In the genomic region with DNA sequence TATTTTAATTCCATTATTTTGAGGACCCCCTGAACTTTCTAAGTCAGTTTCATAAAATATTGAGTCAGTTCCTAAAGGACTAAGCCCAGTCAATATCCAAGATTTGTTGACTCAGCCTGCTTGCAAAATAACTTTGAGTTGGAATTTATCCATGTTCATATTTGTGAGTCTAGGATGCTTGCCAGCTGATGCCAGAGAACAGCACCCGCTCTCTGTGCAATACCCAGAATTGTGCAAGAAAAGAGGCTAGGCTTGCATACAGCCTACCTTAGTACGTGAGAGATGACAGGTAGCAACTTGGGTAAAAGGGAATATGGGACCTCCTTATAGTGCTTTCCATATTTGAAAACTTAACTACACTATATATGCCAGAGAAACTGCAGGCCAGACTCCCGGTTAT, we compare ENCODE assay signal across 12 mouse cellular contexts.
DNase-seq lines count a peak whose midpoint lies in the region; ATAC-seq and TF ChIP-seq lines count a peak whose summit lies in the region.
"Had no signal": no experiment of that assay in that cellular context is flagged by ENCODE, and none has a peak within 500 bp of the region (broad histone marks: within the 10 kb centered on the region; RNA-seq: fewer than 3 reads in every experiment).

No protein-coding gene starts in this region.

- TF ChIP-seq POLR2A in kidney, adult 2 months (IDR thresholded peaks at IDR 0.05; ENCODE audit: low read depth, low read length), result no peak

- no peak overlapping the region for H3K27ac ChIP-seq in kidney, adult 2 months (ENCODE audit: insufficient read depth, low read depth, low read length)
- peak overlapping the region; percentile 49; the same call in 1 of the 2 replicates for H3K27ac ChIP-seq in brown adipose tissue, adult 24 weeks (replicated peaks; ENCODE audit: low read depth, low read length)
- no peak overlapping the region for H3K27ac ChIP-seq in lung, postnatal 0 days (ENCODE audit: low read length)
- H3K27ac ChIP-seq: intestine, embryonic 15.5 days; lung, embryonic 15.5 days had no signal

- peak; percentile 84 for ATAC-seq in lung, postnatal 0 days
- ATAC-seq in megakaryocyte progenitor cell, adult 5-6 weeks (replicated peaks; ENCODE audit: poor library complexity), result no peak
- ATAC-seq: intestine, embryonic 15.5 days had no signal

- TF ChIP-seq CTCF in kidney, adult 2 months (conservative IDR thresholded peaks at IDR 0.05; ENCODE audit: insufficient read depth, insufficient read length, low read depth, low read length), result no peak
- no peak for TF ChIP-seq CTCF in lung, postnatal 0 days (IDR thresholded peaks at IDR 0.05)

- no peak overlapping the region for H3K9ac ChIP-seq in lung, postnatal 0 days (replicated peaks; ENCODE audit: low read depth)
- H3K9ac ChIP-seq: intestine, embryonic 15.5 days; lung, embryonic 15.5 days had no signal

- no peak overlapping the region for H3K4me3 ChIP-seq in kidney, adult 2 months (ENCODE audit: insufficient read depth, low read depth, low read length)
- H3K4me3 ChIP-seq in brown adipose tissue, adult 24 weeks (ENCODE audit: insufficient read depth, low read depth, low read length), result no peak overlapping the region
- H3K4me3 ChIP-seq in lung, postnatal 0 days (ENCODE audit: low read depth, low read length), result no peak overlapping the region
- H3K4me3 ChIP-seq: intestine, embryonic 15.5 days; lung, embryonic 15.5 days had no signal

- no peaks in the 10 kb centered on the region for H3K36me3 ChIP-seq in kidney, adult 2 months (ENCODE audit: control insufficient read depth, insufficient read depth, low read length)
- no peaks in the 10 kb centered on the region for H3K36me3 ChIP-seq in lung, postnatal 0 days (ENCODE audit: insufficient read depth, low read length)
- H3K36me3 ChIP-seq: intestine, embryonic 15.5 days; lung, embryonic 15.5 days had no signal

- TF ChIP-seq EP300 in lung, postnatal 0 days (IDR thresholded peaks at IDR 0.05), result peak; percentile 43; the same call in 1 of the 2 replicates

- no peaks in the 10 kb centered on the region for H3K4me1 ChIP-seq in kidney, adult 2 months (ENCODE audit: control insufficient read depth, insufficient read depth, low read length)
- H3K4me1 ChIP-seq in brown adipose tissue, adult 24 weeks (ENCODE audit: control insufficient read depth, insufficient read depth, insufficient read length, low read length), result peaks cover 4% of the 10 kb centered on the region; the same call in 1 of the 2 replicates
- peaks cover 9% of the 10 kb centered on the region; the same call in 1 of the 2 replicates for H3K4me1 ChIP-seq in lung, postnatal 0 days (ENCODE audit: insufficient read depth, low read depth, low read length)
- H3K4me1 ChIP-seq: intestine, embryonic 15.5 days had no signal

- 67% methylated on average over 3 of the region's 3 CpGs for WGBS in kidney, adult 2 months
- WGBS in lung, postnatal 0 days, result 36% methylated on average over 3 of the region's 3 CpGs

- H3K9me3 ChIP-seq in lung, postnatal 0 days (ENCODE audit: low read length), result no peaks in the 10 kb centered on the region
- H3K9me3 ChIP-seq: intestine, embryonic 15.5 days; lung, embryonic 15.5 days had no signal

- no peak overlapping the region for H3K4me2 ChIP-seq in lung, postnatal 0 days (replicated peaks; ENCODE audit: low read depth, low read length)
- H3K4me2 ChIP-seq: intestine, embryonic 15.5 days; lung, embryonic 15.5 days had no signal

- peak; percentile 35 for DNase-seq in kidney, adult 2 months
- no peak for DNase-seq in kidney, postnatal 36 days
- DNase-seq in NIH3T3 (ENCODE audit: low read depth), result peak; percentile 79
- peak; percentile 85 for DNase-seq in lung, postnatal 0 days (ENCODE audit: low spot score)
- no peak for DNase-seq in urinary bladder, adult 18-20 months (ENCODE audit: low spot score in 2 of 2)
- DNase-seq: embryo, embryonic 11 days; heart, postnatal 36 days; midbrain, embryonic 14.5 days had no signal

- no peaks in the 10 kb centered on the region for H3K27me3 ChIP-seq in kidney, adult 2 months (replicated peaks; ENCODE audit: control insufficient read depth, insufficient read depth, low read length)
- H3K27me3 ChIP-seq in lung, postnatal 0 days (replicated peaks; ENCODE audit: insufficient read depth, low read length), result no peaks in the 10 kb centered on the region
- H3K27me3 ChIP-seq: intestine, embryonic 15.5 days; lung, embryonic 15.5 days had no signal

Comparison
In these comparisons a context has a peak if more than half of its experiments do, and no peak if none do; other contexts are left out.
1. DNase-seq: peak in kidney, adult 2 months (single experiment), NIH3T3 (single experiment) and lung, postnatal 0 days (single experiment); none in kidney, postnatal 36 days (0 of 2) and urinary bladder, adult 18-20 months (0 of 2).